Mouse (Mus musculus) brain, embryonic 14.5 days (tissue): ENCODE results near the gene Tmem126b. TPM values are rescaled to one million over a fixed set of nuclear protein-coding genes. Genes with fewer than 3 reads are reported as not detected.

Experiments
- DNase-seq: peaks from one replicate; pipeline ENCODE4 v3.0.0-alpha.2; 2011; ENCODE audit warnings: low read depth
- CTCF ChIP-seq: fragments of 200-500 bp; IDR thresholded peaks from 2 replicates; pipeline ENCODE4 v1.5.1; 2012; ENCODE audit warnings: inconsistent platforms, mild to moderate bottlenecking, moderate library complexity, borderline replicate concordance; ENCODE audit not compliant: insufficient read depth, insufficient read length; ENCODE audit errors: extremely low read depth
- POLR2A ChIP-seq: fragments of 200-500 bp; IDR thresholded peaks from 2 replicates; pipeline ENCODE4 v1.6.1; 2012; ENCODE audit warnings: mild to moderate bottlenecking, inconsistent platforms, borderline replicate concordance; ENCODE audit not compliant: poor library complexity, insufficient read depth, insufficient read length, severe bottlenecking; ENCODE audit errors: extremely low read depth
- polyA plus RNA-seq: library from polyadenylated mRNA; depleted of rRNA; stranded (reverse); fragments of >200 nt; gene quantifications from 2 replicates; pipeline ENCODE4 v1.2.3, GENCODE M21; 2012; rRNA removed

The Tmem126b gene
- polyA plus RNA-seq = 16.8 and 21.0 TPM in 2 replicates

DNA sequence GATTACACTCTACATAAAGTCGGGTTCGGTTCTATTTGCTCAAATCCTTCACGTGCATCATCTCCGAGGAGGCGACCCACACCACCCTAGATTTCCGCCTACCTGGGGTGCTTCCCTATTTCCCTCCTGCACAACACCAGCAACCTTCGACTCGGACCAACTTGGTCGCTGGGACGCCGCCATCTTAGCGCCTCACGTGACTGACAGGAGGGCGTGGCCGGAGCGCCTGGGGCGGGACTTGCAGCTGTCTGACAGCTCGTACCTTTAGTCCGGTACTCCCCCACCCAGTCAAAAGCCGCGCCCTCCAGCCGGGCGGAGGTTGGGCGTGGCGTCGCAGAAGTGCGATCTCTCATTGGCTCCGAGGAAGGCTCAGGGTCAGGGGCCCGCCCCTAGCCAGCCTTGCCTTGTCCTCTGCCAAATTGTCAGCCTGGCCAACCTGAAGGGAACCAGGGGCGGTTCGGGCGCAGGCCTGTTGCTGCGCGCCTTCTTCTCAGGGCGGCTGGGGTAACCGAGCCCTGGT, at the start of gene Tmem126b:
TSS of gene Tmem126b (minus strand) at position 209 of the 520 bp plus-strand sequence.
- peak; percentile 99 for DNase-seq
- peak; percentile 57; the same call in 1 of the 2 replicates for TF ChIP-seq POLR2A
- TF ChIP-seq CTCF = no peak

DNA sequence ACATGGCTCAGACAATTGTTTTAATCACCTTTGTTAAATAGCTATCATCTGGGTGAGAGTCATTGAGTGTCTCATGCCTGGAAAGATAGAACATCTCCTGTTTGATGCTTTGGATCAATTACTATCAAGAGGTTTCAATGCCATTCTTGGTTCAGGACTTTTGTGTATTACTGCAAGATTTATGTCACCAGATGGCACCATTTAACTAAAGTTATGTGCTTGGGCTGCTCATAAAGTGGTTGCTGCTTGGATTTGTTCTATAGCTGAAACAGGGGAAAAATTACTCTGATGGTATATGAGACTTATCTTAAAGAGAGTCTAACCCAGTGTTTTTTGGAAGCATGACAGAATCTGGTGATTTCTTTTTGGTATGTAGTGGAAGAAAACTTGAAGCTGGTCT, 36.5 kb upstream of the Tmem126b start:
- DNase-seq = peak; percentile 79
- TF ChIP-seq CTCF = no peak
- no peak for TF ChIP-seq POLR2A

DNA sequence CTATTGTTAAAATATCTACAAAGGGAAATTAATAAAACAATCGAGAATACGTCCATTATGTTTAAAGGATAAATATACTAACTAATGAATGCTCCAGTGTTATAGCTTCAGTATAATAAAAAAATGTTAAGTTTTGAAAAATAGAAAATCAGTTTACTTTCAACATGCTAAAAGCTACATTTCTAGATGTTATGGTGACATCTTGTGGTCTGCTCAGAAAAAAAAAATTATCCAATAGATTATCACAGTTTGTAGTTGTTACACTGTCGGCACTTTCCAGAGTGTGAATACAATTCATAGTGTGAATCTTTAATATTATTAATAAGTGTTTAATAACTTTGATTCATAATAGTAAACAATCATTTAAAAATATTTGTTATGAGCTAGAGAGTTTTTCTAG, 32.3 kb upstream of the Tmem126b start:
- no peak for TF ChIP-seq CTCF
- no peak for TF ChIP-seq POLR2A
- DNase-seq = peak; percentile 40

DNA sequence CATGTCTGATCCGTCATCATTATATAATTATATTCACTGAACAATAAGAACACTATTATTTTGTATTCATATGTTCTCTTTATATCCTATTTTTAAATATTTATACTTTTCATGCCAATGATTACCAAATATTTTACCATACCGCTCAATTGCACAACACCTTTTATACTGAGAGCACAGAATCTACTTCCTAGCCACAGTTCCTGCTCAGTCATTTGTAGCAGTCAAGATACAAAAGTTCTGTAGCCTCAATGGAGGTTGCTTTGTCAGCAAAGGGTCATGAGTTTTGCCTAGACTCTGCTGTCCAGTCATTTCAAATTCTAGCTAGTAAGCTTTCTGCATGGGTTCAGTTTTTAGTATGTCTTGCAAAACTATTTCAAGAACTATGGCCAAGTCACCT, 6.8 kb upstream of the Tmem126b start:
- DNase-seq = no peak

DNA sequence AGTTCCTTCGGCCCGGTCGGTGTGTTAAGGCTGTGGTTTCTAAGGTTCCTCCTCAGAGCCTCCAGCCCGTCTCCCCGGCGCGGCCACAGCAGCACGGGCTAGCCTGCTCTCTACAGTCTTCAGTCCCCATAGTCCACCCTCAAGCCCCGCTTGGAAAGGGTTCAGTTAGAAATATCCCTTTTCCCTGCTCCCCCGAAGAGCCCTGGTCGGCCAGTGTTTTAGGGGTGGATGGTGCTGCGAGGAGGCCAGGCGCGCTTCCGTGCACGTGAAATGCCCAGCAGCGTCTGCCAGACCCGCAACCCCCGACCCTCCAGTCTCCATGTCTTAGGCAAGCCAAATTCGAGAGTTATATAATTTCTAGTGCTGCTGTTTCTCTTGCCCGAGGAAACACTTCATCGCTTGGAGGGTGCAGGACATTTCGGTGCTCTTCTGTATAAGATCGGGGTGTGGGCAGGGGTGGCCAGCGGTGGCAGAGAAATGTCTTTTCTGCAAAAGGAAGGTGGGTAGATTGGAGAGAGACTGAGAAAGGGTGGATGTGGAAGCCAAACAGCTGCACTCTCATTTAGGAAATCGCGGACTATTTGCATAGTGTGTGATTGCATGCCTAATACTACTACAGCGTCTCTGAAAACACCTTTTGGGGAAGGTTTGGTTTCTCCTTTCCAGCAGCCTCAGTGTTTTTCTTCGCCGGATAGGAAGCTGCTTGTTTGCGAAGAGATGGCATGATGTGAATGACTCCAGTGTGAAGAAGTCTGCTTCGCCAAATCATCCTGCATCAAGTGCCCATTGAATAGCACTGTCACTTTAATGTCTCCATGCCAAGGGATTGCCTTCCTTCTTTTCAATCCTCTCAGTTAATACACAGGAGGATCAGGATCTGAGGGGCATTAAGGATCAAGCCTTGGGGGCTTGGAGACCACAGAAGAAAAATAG, 778 bp upstream of the Tmem126b start, which contains the start of gene Dlg2:
TSS of gene Dlg2 (plus strand) at position 360 of the 933 bp plus-strand sequence.
- peak; percentile 57 for DNase-seq
- TF ChIP-seq POLR2A = no peak

More for the DNA sequence above, 6.8 kb upstream of the Tmem126b start:
- TF ChIP-seq CTCF (no peak), POLR2A (no peak)

GRCm38 (mm10) chr7:90473511-90473910, 2.3 kb downstream of the Tmem126b start:
- no peak for DNase-seq
- TF ChIP-seq CTCF (no peak), POLR2A (no peak)

- TF ChIP-seq CTCF = no peak
- TF ChIP-seq POLR2A = no peak
- no peak for DNase-seq
Observed at GRCm38 (mm10) chr7:90461441-90461840, 14.4 kb downstream of the Tmem126b start.

DNA sequence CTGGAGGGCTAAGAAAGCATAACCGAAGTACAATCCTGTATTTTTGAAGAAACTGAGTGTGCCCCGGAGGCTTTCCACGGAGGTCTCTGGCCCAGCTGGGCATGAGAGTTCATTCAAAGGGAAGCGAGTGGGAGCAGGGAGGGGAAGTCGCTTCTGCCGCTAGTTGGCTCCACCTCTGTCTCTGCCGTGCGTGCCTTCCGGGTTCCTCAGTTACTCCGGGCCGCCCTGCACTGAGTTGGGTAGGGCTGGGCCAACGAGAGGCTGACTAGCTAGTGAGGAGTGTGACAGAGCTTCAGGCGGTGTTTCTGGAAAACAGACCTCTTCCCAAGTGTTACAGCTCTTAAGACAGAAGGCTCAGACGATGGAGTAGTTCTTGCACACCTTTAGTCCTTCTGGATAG, 14.9 kb downstream of the Tmem126b start:
- TF ChIP-seq CTCF (peak; percentile 32; the same call in 1 of the 2 replicates), POLR2A (no peak)
- no peak for DNase-seq

- DNase-seq = no peak
Observed at GRCm38 (mm10) chr7:90460330-90460729, 15.5 kb downstream of the Tmem126b start.

DNA sequence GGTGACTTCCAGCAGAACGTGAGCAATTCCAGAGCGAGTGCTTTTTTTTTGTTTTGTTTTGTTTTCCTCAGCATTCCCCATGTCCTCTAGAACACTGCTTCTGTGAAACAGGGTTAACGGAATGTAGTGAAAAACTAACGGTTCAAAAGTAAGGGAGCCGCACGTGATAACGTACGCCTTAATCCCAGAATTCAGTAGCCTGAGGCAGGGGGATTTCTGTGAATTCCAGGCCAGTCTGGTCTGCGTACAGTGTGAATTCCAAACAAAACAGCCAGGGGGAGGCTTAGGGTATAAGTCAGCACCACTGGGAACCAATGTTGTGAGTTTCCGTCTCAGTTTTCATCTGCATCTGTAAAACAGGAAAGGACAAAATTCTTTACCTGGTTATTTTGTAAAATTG, 18.3 kb downstream of the Tmem126b start:
- TF ChIP-seq POLR2A = no peak
- peak; percentile 21; the same call in 1 of the 2 replicates for TF ChIP-seq CTCF
- peak; percentile 66 for DNase-seq

More at GRCm38 (mm10) chr7:90460330-90460729, 15.5 kb downstream of the Tmem126b start:
- TF ChIP-seq CTCF (no peak), POLR2A (no peak)

GRCm38 (mm10) chr7:90456845-90457468, 18.8 kb downstream of the Tmem126b start, which contains the start of gene Tmem126a:
TSS of gene Tmem126a (minus strand) at chr7:90457229.
- TF ChIP-seq CTCF = peak; percentile 36; the same call in 1 of the 2 replicates
- peak; percentile 44; the same call in 1 of the 2 replicates for TF ChIP-seq POLR2A
- peak; percentile 96 for DNase-seq

GRCm38 (mm10) chr7:90456149-90456844, 19.5 kb downstream of the Tmem126b start:
- TF ChIP-seq CTCF = no peak
- TF ChIP-seq POLR2A = no peak
- peak; percentile 18 for DNase-seq
